Mouse (Mus musculus) macrophage (primary cell): Measurements from ENCODE around the gene Ror1. TPM values are rescaled to one million over a fixed set of nuclear protein-coding genes. Genes with fewer than 3 reads are reported as not detected.

Experiments used
- H3K27ac ChIP-seq: fragments of 350-480 bp; formaldehyde crosslinking; 2 replicates; pipeline ENCODE4 v1.9.0; 2021
- H3K36me3 ChIP-seq: fragments of 350-480 bp; formaldehyde crosslinking; 2 replicates; pipeline ENCODE4 v1.9.0; 2021; ENCODE audit errors: inconsistent target
- H3K4me3 ChIP-seq: fragments of 350-480 bp; formaldehyde crosslinking; 2 replicates; pipeline ENCODE4 v1.9.0; 2021; ENCODE audit errors: inconsistent target
- H3K79me2 ChIP-seq: fragments of 350-480 bp; formaldehyde crosslinking; 2 replicates; pipeline ENCODE4 v1.9.0; 2021; ENCODE audit errors: inconsistent target
- WGBS: methylation state at CpG from one replicate; pipeline ENCODE4 v1.1.7; 2026; ENCODE audit warnings: inconsistent platforms; ENCODE audit not compliant: missing documents; 5-methylcytosine and 5-hydroxymethylcytosine counted together
- polyA plus RNA-seq: library from polyadenylated mRNA; stranded (reverse); fragments of 250-400 nt; gene quantifications from 3 replicates; pipeline ENCODE4 v1.2.4, GENCODE M21; 2018; ENCODE audit warnings: inconsistent platforms

Ror1 gene
- polyA plus RNA-seq, 1 experiment from 2014 or later: not detected

- no peaks in the 10 kb centered on the region for H3K79me2 ChIP-seq
- no peaks in the 10 kb centered on the region for H3K36me3 ChIP-seq
- H3K27ac ChIP-seq: no peak overlapping the region
- H3K4me3 ChIP-seq: no peak overlapping the region
These were observed 64.6 kb downstream of the Ror1 start for GRCm38 (mm10) chr4:100160156-100160555.

- WGBS: 93% methylated on average over 7 of the region's 7 CpGs
These were observed 70.2 kb downstream of the Ror1 start for GRCm38 (mm10) chr4:100165790-100166189.

GRCm38 (mm10) chr4:100166871-100167270 lies 71.3 kb downstream of the Ror1 start:
- Histone ChIP-seq H3K4me3 (no peak overlapping the region), H3K27ac (no peak overlapping the region), H3K36me3 (no peaks in the 10 kb centered on the region), H3K79me2 (no peaks in the 10 kb centered on the region)
- WGBS: 80% methylated on average over 3 of the region's 3 CpGs

More at GRCm38 (mm10) chr4:100165790-100166189, 70.2 kb downstream of the Ror1 start:
- H3K79me2 ChIP-seq: no peaks in the 10 kb centered on the region
- H3K36me3 ChIP-seq: no peaks in the 10 kb centered on the region
- H3K27ac ChIP-seq: no peak overlapping the region
- H3K4me3 ChIP-seq: no peak overlapping the region

GRCm38 (mm10) chr4:100169683-100170082 lies 74.1 kb downstream of the Ror1 start:
- WGBS: 95% methylated on average over 5 of the region's 5 CpGs
- no peaks in the 10 kb centered on the region for H3K79me2 ChIP-seq
- no peak overlapping the region for H3K27ac ChIP-seq
- no peak overlapping the region for H3K4me3 ChIP-seq
- no peaks in the 10 kb centered on the region for H3K36me3 ChIP-seq

GRCm38 (mm10) chr4:100170161-100170650 lies 74.6 kb downstream of the Ror1 start:
- 64% methylated on average over 13 of the region's 14 CpGs for WGBS
- Histone ChIP-seq H3K27ac (no peak overlapping the region), H3K36me3 (no peaks in the 10 kb centered on the region), H3K79me2 (no peaks in the 10 kb centered on the region), H3K4me3 (no peak overlapping the region)

- no peak overlapping the region for H3K27ac ChIP-seq
- no peak overlapping the region for H3K4me3 ChIP-seq
- WGBS: 88% methylated on average over 4 of the region's 5 CpGs
- H3K79me2 ChIP-seq: no peaks in the 10 kb centered on the region
- H3K36me3 ChIP-seq: no peaks in the 10 kb centered on the region
These were observed 75.2 kb downstream of the Ror1 start for GRCm38 (mm10) chr4:100170743-100171142.

GRCm38 (mm10) chr4:100171483-100171898 lies 75.9 kb downstream of the Ror1 start:
- H3K79me2 ChIP-seq: no peaks in the 10 kb centered on the region
- H3K4me3 ChIP-seq: no peak overlapping the region
- no peak overlapping the region for H3K27ac ChIP-seq
- WGBS: 85% methylated on average over 5 of the region's 5 CpGs
- no peaks in the 10 kb centered on the region for H3K36me3 ChIP-seq

GRCm38 (mm10) chr4:100175594-100175993 lies 80.0 kb downstream of the Ror1 start:
- WGBS: 95% methylated on average over 7 of the region's 7 CpGs
- no peak overlapping the region for H3K27ac ChIP-seq
- H3K36me3 ChIP-seq: no peaks in the 10 kb centered on the region
- no peaks in the 10 kb centered on the region for H3K79me2 ChIP-seq
- H3K4me3 ChIP-seq: no peak overlapping the region

GRCm38 (mm10) chr4:100178316-100178715 lies 82.7 kb downstream of the Ror1 start:
- WGBS: 82% methylated on average over 3 of the region's 3 CpGs
- no peaks in the 10 kb centered on the region for H3K79me2 ChIP-seq
- H3K36me3 ChIP-seq: no peaks in the 10 kb centered on the region
- no peak overlapping the region for H3K4me3 ChIP-seq
- H3K27ac ChIP-seq: no peak overlapping the region

GRCm38 (mm10) chr4:100181676-100182075 lies 86.1 kb downstream of the Ror1 start:
- WGBS: 89% methylated on average over 5 of the region's 5 CpGs
- Histone ChIP-seq H3K27ac (no peak overlapping the region), H3K79me2 (no peaks in the 10 kb centered on the region), H3K36me3 (no peaks in the 10 kb centered on the region), H3K4me3 (no peak overlapping the region)

GRCm38 (mm10) chr4:100186781-100187180 lies 91.2 kb downstream of the Ror1 start:
- 95% methylated on average over 8 of the region's 8 CpGs for WGBS
- Histone ChIP-seq H3K4me3 (no peak overlapping the region), H3K36me3 (no peaks in the 10 kb centered on the region), H3K79me2 (no peaks in the 10 kb centered on the region), H3K27ac (no peak overlapping the region)

GRCm38 (mm10) chr4:100187563-100188200 lies 92.1 kb downstream of the Ror1 start:
- Histone ChIP-seq H3K4me3 (no peak overlapping the region), H3K79me2 (no peaks in the 10 kb centered on the region), H3K27ac (no peak overlapping the region), H3K36me3 (no peaks in the 10 kb centered on the region)
- WGBS: 77% methylated on average over 6 of the region's 6 CpGs

- no peaks in the 10 kb centered on the region for H3K79me2 ChIP-seq
- WGBS: 49% methylated on average over 4 of the region's 4 CpGs
- no peak overlapping the region for H3K4me3 ChIP-seq
- no peak overlapping the region for H3K27ac ChIP-seq
- H3K36me3 ChIP-seq: no peaks in the 10 kb centered on the region
These were observed 92.7 kb downstream of the Ror1 start for GRCm38 (mm10) chr4:100188201-100188699.

- Histone ChIP-seq H3K4me3 (no peak overlapping the region), H3K36me3 (no peaks in the 10 kb centered on the region), H3K27ac (no peak overlapping the region), H3K79me2 (no peaks in the 10 kb centered on the region)
- 22% methylated on average over 6 of the region's 6 CpGs for WGBS
These were observed 95.9 kb downstream of the Ror1 start for GRCm38 (mm10) chr4:100191483-100191882.

GRCm38 (mm10) chr4:100194136-100194535 lies 98.5 kb downstream of the Ror1 start:
- WGBS: 78% methylated on average over 3 of the region's 3 CpGs
- Histone ChIP-seq H3K27ac (no peak overlapping the region), H3K79me2 (no peaks in the 10 kb centered on the region), H3K4me3 (no peak overlapping the region), H3K36me3 (no peaks in the 10 kb centered on the region)
